Mouse (Mus musculus) kidney, embryonic 16.5 days (tissue): ENCODE measurements around the gene Ubxn11. TPM values are rescaled to one million over a fixed set of nuclear protein-coding genes. Genes with fewer than 3 reads are reported as not detected.
A peak's percentile ranks its signal among the peaks of the same experiment; 100 is the strongest.

Source experiments
- ATAC-seq: fragments of 200-750 bp; cut with Nextera tagmentation; 2 replicates; pipeline ENCODE4 v1.8.0; 2017; ENCODE audit warnings: moderate TSS enrichment; ENCODE audit not compliant: low FRiP score, low TSS enrichment
- H3K27ac ChIP-seq: fragments of 300-500 bp; sonication (generic); 2 replicates; pipeline ENCODE4 v1.5.1; 2014; ENCODE audit warnings: low read length
- H3K27me3 ChIP-seq: fragments of 300-500 bp; sonication (generic); 2 replicates; pipeline ENCODE4 v1.6.1; 2014; ENCODE audit warnings: low read length, control low read depth, mixed read lengths; ENCODE audit not compliant: insufficient read depth
- H3K36me3 ChIP-seq: fragments of 300-500 bp; sonication (generic); 2 replicates; pipeline ENCODE4 v1.6.1; 2014; ENCODE audit warnings: low read length, control low read depth, mixed read lengths; ENCODE audit not compliant: insufficient read depth
- H3K4me1 ChIP-seq: fragments of 300-500 bp; sonication (generic); 2 replicates; pipeline ENCODE4 v1.6.1; 2014; ENCODE audit warnings: low read length, control low read depth, mixed read lengths; ENCODE audit not compliant: insufficient read depth
- H3K4me2 ChIP-seq: fragments of 300-500 bp; sonication (generic); replicated peaks from 2 replicates; pipeline ENCODE4 v1.6.1; 2014; ENCODE audit warnings: low read depth, low read length
- H3K4me3 ChIP-seq: fragments of 300-500 bp; sonication (generic); 2 replicates; pipeline ENCODE4 v1.5.1; 2014; ENCODE audit warnings: mild to moderate bottlenecking, low read length
- H3K9ac ChIP-seq: fragments of 300-500 bp; sonication (generic); replicated peaks from 2 replicates; pipeline ENCODE4 v1.6.1; 2014; ENCODE audit warnings: low read length
- H3K9me3 ChIP-seq: fragments of 300-500 bp; sonication (generic); 2 replicates; pipeline ENCODE4 v1.6.1; 2016; ENCODE audit warnings: low read length, control low read depth
- WGBS: fragments of 180-500 bp; shearing (Covaris S2); extraction: QIAGEN DNeasy Blood & Tissue Kit; methylation state at CpG from one replicate; pipeline ENCODE4 v1.1.7; 2014; 5-methylcytosine and 5-hydroxymethylcytosine counted together
- polyA plus RNA-seq: library from polyadenylated mRNA; unstranded; fragments of >200 nt; fragmentation: Nextera tagmentation; extraction: Ambion mirVana; gene quantifications from 2 replicates; pipeline ENCODE4 v1.2.1, GENCODE M21; 2015

The Ubxn11 gene
- polyA plus RNA-seq, 1 experiment from 2014 or later = 13.8 TPM

DNA sequence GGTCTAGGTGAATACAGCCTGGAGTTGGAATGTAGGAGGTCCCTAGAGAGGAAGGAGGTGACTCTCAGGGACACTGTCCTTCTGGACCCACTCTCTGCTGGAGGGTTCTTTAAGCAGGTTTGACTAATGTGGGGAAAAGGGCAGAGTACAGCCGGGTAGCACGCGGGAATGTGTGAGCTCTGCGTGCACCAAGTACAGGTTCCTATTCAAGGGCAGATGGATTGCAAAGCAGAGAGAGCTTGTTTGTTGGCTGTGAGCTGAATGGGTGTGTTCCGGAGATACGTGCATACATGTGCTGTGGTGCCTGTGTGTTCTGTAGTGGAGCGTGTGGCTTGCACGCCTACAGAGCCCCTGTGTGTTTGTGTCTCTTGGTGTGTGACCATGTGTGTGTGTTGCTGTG lies 35.0 kb upstream of the Ubxn11 start:
- Histone ChIP-seq H3K9ac (no peak overlapping the region), H3K27ac (no peak overlapping the region), H3K9me3 (no peaks in the 10 kb centered on the region), H3K36me3 (no peaks in the 10 kb centered on the region), H3K27me3 (peaks cover 11% of the 10 kb centered on the region), H3K4me2 (no peak overlapping the region), H3K4me1 (peaks cover 8% of the 10 kb centered on the region; the same call in 1 of the 2 replicates), H3K4me3 (no peak overlapping the region)
- ATAC-seq = no peak
- WGBS = 84% methylated on average over 8 of the region's 8 CpGs

DNA sequence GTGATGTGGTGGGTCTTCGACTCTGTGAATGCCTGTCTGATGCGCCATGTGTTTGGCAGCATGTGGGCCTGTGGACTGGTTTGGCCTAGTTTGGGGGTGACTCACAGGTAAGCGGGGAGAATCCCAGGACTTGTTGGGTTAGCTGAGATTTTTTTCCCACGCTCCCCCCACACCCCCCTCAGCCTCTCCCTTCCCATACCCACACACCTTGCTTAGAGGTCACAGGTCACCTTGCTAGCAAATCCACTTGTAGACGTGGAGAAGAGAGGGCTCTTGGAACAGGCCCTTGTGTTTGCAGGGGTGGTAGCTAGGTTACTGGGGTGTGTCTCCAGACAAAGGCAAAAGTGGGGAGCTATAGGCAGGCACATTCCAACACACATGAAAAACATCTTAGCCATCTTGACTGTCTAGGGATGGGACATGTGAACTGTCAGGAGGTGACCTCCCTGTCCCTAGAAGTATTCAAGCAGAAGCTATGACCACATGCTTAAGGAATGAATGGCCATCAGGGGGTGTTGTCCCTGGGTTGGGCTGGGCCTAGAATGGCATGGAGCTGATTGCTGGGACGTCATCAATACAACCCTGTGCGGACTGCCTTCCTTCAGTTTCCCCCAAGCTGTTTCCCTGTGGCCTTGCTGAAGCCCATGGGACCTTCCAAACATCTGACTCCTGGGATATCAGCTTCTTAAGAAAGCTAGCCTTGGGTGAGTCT lies 34.4 kb upstream of the Ubxn11 start:
- Histone ChIP-seq H3K9me3 (no peaks in the 10 kb centered on the region), H3K4me2 (no peak overlapping the region), H3K27ac (no peak overlapping the region), H3K4me1 (peaks cover 8% of the 10 kb centered on the region; the same call in 1 of the 2 replicates), H3K27me3 (peaks cover 11% of the 10 kb centered on the region), H3K36me3 (no peaks in the 10 kb centered on the region), H3K9ac (no peak overlapping the region), H3K4me3 (no peak overlapping the region)
- ATAC-seq = no peak
- 82% methylated on average over 7 of the region's 7 CpGs for WGBS

DNA sequence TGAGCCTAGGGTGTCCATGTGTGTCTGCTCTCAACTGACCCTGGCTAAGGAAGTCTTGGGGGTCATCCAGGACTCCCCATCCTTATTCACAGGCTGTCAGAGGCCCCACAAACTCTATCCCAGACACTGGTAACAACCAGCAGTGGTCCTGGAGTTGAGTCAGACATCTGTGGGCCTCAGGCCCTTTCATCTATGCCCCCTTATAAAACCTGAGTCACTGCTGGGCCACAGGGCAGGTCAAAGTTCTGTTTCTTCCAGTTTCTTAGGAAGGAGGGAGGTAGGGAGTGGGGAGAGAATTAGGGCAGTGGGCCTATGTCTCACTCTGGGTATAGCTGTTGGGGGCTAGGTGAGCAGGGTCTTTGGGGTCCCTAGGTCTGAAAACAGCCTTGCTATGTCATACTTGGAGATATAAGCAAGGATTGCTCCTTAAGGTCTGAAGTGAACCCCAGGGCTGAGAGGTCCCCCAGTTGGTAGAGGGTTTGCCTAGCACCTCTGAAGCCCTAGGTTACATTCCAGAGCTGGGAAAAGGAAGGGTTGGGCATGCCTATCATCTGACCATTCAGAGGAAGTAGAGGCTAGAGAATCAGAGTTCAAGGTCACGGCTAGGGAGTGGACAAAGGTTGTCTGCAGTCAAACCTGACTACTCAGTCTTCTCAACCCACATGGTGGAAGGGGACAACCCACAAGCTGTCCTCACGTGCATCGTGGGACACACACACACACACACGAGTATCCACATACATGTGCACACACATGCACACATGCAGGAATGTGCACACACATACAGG lies 33.4 kb upstream of the Ubxn11 start:
- Histone ChIP-seq H3K27me3 (peaks cover 11% of the 10 kb centered on the region), H3K9me3 (no peaks in the 10 kb centered on the region), H3K4me1 (peaks cover 8% of the 10 kb centered on the region; the same call in 1 of the 2 replicates), H3K4me2 (no peak overlapping the region), H3K27ac (no peak overlapping the region), H3K4me3 (no peak overlapping the region), H3K36me3 (no peaks in the 10 kb centered on the region), H3K9ac (no peak overlapping the region)
- ATAC-seq = no peak
- 83% methylated on average over 4 of the region's 4 CpGs for WGBS

DNA sequence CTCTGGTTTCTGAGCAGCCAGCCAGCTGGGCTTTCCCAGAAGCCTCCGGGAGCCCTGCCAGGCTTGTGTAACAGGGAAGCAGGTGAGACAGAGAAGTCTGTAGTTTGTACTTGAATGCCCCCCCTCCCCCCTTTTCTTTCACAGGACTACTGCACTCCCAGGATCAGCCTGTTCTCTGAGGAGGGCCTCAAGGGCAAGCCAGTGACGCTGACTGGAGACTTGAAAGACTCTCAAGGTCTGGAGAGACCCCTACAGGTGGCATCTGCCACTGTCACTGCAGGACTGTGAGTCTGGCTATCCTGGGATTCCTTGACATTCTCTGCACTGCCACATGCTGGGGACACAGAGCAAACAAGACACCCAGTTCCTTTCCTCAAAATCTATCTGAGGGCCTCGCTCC lies 23.7 kb upstream of the Ubxn11 start:
- no peak overlapping the region for H3K27ac ChIP-seq
- H3K9me3 ChIP-seq = no peaks in the 10 kb centered on the region
- H3K36me3 ChIP-seq = no peaks in the 10 kb centered on the region
- H3K4me1 ChIP-seq = peaks cover 10% of the 10 kb centered on the region
- ATAC-seq = peak; percentile 66
- 0 out of 2 replicates have a peak, but pooled peaks cover 7% of the 10 kb centered on the region for H3K27me3 ChIP-seq
- H3K9ac ChIP-seq = no peak overlapping the region
- no peak overlapping the region for H3K4me2 ChIP-seq
- 15% methylated on average over 3 of the region's 3 CpGs for WGBS
- H3K4me3 ChIP-seq = no peak overlapping the region

DNA sequence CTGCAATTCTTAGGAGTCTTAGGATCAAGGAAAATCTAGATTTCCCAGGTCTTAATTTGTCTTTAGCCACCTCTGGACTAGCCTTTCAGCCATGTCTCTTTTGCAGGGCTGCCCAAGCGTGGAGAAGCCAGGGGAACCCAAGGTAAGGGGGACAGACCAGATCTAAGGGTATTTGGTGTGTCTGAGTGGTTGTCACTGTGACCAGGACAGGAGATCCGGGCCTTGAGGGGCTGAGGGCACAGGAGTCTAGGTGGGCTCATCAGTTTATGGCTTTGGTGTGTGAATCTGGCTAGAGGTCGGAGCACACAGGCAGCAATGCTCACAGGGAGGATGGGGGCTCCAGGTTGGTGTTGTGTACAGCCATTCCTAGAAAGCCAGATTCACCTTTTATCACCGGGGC lies 21.7 kb upstream of the Ubxn11 start:
- Histone ChIP-seq H3K27ac (no peak overlapping the region), H3K9me3 (peaks cover 5% of the 10 kb centered on the region), H3K27me3 (0 out of 2 replicates have a peak, but pooled peaks cover 7% of the 10 kb centered on the region), H3K4me3 (no peak overlapping the region), H3K4me2 (no peak overlapping the region), H3K36me3 (no peaks in the 10 kb centered on the region), H3K4me1 (peaks cover 10% of the 10 kb centered on the region), H3K9ac (no peak overlapping the region)
- WGBS = 79% methylated on average over 4 of the region's 4 CpGs
- no peak for ATAC-seq

DNA sequence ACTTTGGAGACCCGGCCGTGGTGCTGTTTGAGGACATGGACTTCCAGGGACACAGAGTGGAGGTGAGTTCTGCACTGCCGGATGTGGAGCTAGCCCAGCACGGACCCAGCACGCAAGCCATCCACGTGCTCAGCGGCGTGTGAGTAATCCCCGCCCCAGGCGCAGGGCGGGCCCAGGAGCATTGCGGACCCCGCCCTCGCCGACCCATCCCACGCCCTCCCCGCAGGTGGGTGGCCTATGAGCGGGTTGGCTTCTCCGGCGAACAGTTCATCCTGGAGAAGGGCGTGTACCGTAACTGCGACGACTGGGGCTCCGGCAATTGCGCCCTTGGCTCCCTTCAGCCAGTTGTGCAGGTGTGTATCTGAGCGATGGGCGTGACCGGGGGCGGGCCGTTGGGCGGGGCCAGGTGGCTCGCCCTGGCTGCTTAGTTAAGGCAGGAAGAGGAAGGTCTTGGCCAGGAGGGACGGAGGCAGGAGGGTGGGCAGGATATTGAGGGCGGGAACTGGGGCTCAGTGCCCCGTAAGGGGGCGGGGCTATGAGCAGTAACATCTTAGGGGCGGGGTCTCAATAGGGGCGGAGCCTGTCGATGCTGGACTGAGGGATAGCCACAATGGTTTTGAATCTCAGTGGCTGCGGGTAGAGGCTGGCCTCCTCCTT lies 20.5 kb upstream of the Ubxn11 start:
- peak; percentile 90 for ATAC-seq
- H3K27me3 ChIP-seq = 0 out of 2 replicates have a peak, but pooled peaks cover 7% of the 10 kb centered on the region
- peak overlapping the region; percentile 46 for H3K4me3 ChIP-seq
- peak overlapping the region; percentile 48; the same call in 1 of the 2 replicates for H3K9ac ChIP-seq
- H3K9me3 ChIP-seq = peaks cover 5% of the 10 kb centered on the region
- H3K27ac ChIP-seq = no peak overlapping the region
- H3K4me2 ChIP-seq = peak overlapping the region; percentile 72
- H3K4me1 ChIP-seq = peaks cover 10% of the 10 kb centered on the region
- under 1% methylated on average over 41 of the region's 41 CpGs for WGBS
- H3K36me3 ChIP-seq = no peaks in the 10 kb centered on the region

DNA sequence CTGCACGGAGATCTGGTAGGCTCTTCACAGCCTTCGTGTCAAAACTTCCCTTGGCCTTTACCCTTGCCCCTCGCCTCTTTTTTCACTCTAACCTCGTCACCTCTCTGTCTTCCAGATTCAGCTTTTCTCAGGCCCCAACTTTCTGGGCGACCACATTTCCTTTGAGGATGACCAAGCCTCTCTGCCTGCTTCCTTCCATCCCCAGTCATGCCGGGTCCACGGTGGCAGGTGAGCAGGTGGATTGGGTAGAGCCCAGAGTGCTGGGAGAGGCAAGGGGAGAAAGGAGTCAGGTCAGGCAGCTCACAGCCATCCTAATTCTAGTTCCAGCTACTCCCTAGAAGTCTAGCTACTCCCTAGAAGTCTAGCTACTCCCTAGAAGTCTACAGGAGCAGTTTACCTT lies 19.9 kb upstream of the Ubxn11 start:
- Histone ChIP-seq H3K9me3 (peaks cover 5% of the 10 kb centered on the region), H3K27ac (no peak overlapping the region), H3K4me1 (peaks cover 10% of the 10 kb centered on the region), H3K36me3 (no peaks in the 10 kb centered on the region), H3K4me2 (peak overlapping the region; percentile 72), H3K27me3 (0 out of 2 replicates have a peak, but pooled peaks cover 7% of the 10 kb centered on the region), H3K4me3 (peak overlapping the region; percentile 46), H3K9ac (peak overlapping the region; percentile 48; the same call in 1 of the 2 replicates)
- no peak for ATAC-seq
- 5% methylated on average over 7 of the region's 7 CpGs for WGBS

DNA sequence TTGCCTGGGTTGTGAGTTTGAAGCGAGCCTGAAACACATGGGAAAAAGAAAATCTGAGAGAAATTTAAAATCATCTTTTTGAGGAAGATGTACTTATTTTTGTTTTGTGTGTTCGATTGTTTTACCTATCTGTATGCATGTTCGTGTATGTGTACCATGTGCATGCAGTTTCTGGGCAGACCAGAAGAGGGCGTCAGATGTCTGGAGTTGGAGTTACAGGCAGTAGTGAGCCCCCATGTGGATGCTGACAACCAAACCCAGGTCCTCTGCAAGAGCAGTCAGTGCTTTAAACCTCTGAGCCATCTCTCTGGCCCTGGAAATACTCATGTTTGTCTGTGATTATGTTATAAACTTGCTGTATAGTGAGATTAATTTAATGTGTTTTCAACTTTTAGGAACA lies 17.4 kb upstream of the Ubxn11 start:
- H3K27me3 ChIP-seq = 0 out of 2 replicates have a peak, but pooled peaks cover 7% of the 10 kb centered on the region
- WGBS = 90% methylated on average over 4 of the region's 4 CpGs
- H3K36me3 ChIP-seq = no peaks in the 10 kb centered on the region
- no peak overlapping the region for H3K27ac ChIP-seq
- H3K4me3 ChIP-seq = no peak overlapping the region
- peaks cover 10% of the 10 kb centered on the region for H3K4me1 ChIP-seq
- H3K4me2 ChIP-seq = no peak overlapping the region
- peaks cover 5% of the 10 kb centered on the region for H3K9me3 ChIP-seq
- H3K9ac ChIP-seq = no peak overlapping the region
- no peak for ATAC-seq

DNA sequence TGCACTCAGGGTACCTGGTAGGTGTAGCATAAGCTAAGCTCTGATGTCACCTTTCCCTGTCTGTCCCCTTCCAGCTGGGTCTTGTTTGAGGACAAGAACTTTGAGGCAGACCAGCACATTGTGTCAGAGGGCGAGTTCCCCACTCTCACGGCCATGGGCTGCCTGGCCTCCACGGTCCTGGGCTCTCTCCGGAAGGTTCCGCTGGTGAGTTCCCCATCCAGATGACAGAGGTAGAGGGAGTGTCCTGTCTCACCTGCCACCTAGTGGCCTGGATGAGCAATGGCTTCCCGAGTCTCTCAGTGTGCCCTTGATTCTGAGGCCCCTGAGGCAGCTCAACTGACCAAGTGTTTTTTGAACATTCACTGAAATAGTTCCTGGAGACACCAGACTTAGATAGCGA lies 15.0 kb upstream of the Ubxn11 start:
- Histone ChIP-seq H3K27ac (no peak overlapping the region), H3K4me3 (no peak overlapping the region), H3K4me1 (peaks cover 3% of the 10 kb centered on the region), H3K27me3 (no peaks in the 10 kb centered on the region), H3K4me2 (peak overlapping the region; percentile 26; the same call in 1 of the 2 replicates), H3K36me3 (no peaks in the 10 kb centered on the region), H3K9ac (no peak overlapping the region), H3K9me3 (peaks cover 5% of the 10 kb centered on the region)
- 34% methylated on average over 7 of the region's 7 CpGs for WGBS
- ATAC-seq = peak; percentile 79; the same call in 1 of the 2 replicates
